In the genomic region with DNA sequence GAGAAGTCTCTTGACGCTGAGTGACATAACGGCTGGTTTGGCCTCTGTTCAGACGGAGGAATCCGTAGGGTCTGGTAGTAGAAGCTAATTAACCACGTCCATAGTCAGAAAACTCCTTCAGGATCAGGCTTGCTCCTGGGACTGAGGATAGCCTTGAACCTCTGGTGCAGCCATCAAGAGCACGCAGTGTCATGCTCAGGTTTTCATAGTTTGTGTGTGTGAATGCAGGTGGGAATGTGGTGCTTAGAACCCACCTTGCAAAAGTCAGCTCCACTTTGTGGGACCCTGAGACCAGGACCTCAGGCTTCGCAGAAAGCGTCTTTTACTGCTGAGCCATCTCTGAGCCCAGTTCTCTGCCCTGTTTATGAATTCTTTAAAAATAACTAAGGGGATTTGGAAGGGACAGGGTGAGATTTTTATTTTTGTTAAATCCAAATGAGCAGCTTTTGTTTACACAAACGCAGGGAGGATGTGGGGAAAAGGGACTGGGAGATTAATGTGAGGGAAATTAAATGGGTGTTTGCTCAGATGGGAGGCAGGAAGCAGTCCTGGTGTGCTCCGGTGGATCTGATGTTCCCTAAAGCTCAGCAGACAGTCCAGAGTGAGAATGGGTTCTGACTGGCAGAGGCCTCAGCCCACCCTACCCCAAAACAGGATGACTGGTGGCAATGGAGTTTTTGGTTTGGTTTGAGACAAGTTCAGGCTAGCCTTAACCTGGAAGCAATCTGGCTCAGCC, we compare ENCODE assay signal across 7 mouse cellular contexts. TPM values are rescaled to one million over a fixed set of nuclear protein-coding genes. Genes with fewer than 3 reads are reported as not detected.
A peak's percentile ranks its signal among the peaks of the same experiment; 100 is the strongest.
DNase-seq lines count a peak whose midpoint lies in the region; ATAC-seq and TF ChIP-seq lines count a peak whose summit lies in the region.

No protein-coding gene starts in this region.

- peak overlapping the region; percentile 55 for H3K27ac ChIP-seq in testis, adult 2 months (ENCODE audit: control insufficient read depth, insufficient read depth, low read depth, low read length)
- H3K27ac ChIP-seq in heart, embryonic 10.5 days = no peak overlapping the region; the same call in 1 of the 2 replicates
- peak overlapping the region; percentile 81 for H3K27ac ChIP-seq in stomach, postnatal 0 days (replicated peaks)

- no peak for DNase-seq in testis, postnatal 10 days (ENCODE audit: low spot score)
- no peak for DNase-seq in heart, embryonic 10.5 days (ENCODE audit: low spot score)
- DNase-seq in kidney, postnatal 14 days = peak; percentile 58
- DNase-seq in stomach, postnatal 0 days (ENCODE audit: low spot score) = peak; percentile 69
- no peak for DNase-seq in urinary bladder, postnatal 4 days (ENCODE audit: low spot score in 2 of 2)
- no peak for DNase-seq in thymus, postnatal 0 days (ENCODE audit: low spot score)

- peak overlapping the region; percentile 78 for H3K4me2 ChIP-seq in stomach, postnatal 0 days (replicated peaks; ENCODE audit: low read depth)

- H3K36me3 ChIP-seq in testis, adult 2 months (ENCODE audit: control insufficient read depth, insufficient read depth, low read length) = peaks cover 5% of the 10 kb centered on the region
- H3K36me3 ChIP-seq in heart, embryonic 10.5 days = peaks cover 28% of the 10 kb centered on the region
- peaks cover 23% of the 10 kb centered on the region for H3K36me3 ChIP-seq in stomach, postnatal 0 days (ENCODE audit: control insufficient read depth, insufficient read depth, low read length)

- no peak for TF ChIP-seq EP300 in stomach, postnatal 0 days (optimal IDR thresholded peaks at IDR 0.05)

- H3K4me3 ChIP-seq in testis, adult 2 months (ENCODE audit: control insufficient read depth, low read depth, low read length) = peak overlapping the region; percentile 14
- peak overlapping the region; percentile 2; the same call in 1 of the 2 replicates for H3K4me3 ChIP-seq in heart, embryonic 10.5 days
- H3K4me3 ChIP-seq in stomach, postnatal 0 days (ENCODE audit: low read depth, low read length) = peak overlapping the region; percentile 93

- no peak for TF ChIP-seq POLR2A in testis, adult 2 months (IDR thresholded peaks at IDR 0.05; ENCODE audit: control insufficient read depth, low read depth, low read length)

- WGBS in heart, embryonic 10.5 days = 60% methylated on average over 10 of the region's 10 CpGs
- WGBS in stomach, postnatal 0 days = 25% methylated on average over 10 of the region's 10 CpGs

- peak; percentile 33 for ATAC-seq in stomach, postnatal 0 days (ENCODE audit: low FRiP score, low TSS enrichment)

- no peaks in the 10 kb centered on the region for H3K27me3 ChIP-seq in testis, adult 2 months (ENCODE audit: control insufficient read depth, insufficient read depth, low read length)
- no peaks in the 10 kb centered on the region for H3K27me3 ChIP-seq in heart, embryonic 10.5 days (ENCODE audit: insufficient read depth, poor library complexity, severe bottlenecking)
- H3K27me3 ChIP-seq in stomach, postnatal 0 days (ENCODE audit: control insufficient read depth, insufficient read depth, low read length) = no peaks in the 10 kb centered on the region

- peaks cover 4% of the 10 kb centered on the region for H3K4me1 ChIP-seq in testis, adult 2 months (ENCODE audit: control insufficient read depth, insufficient read depth, low read length)
- H3K4me1 ChIP-seq in heart, embryonic 10.5 days = peaks cover 45% of the 10 kb centered on the region
- H3K4me1 ChIP-seq in stomach, postnatal 0 days (replicated peaks; ENCODE audit: control insufficient read depth, insufficient read depth) = 0 out of 2 replicates have a peak, but pooled peaks cover 3% of the 10 kb centered on the region

- TF ChIP-seq CTCF in testis, adult 2 months (IDR thresholded peaks at IDR 0.05; ENCODE audit: control insufficient read depth, insufficient read depth, insufficient replicate concordance, low read depth, low read length) = no peak
- TF ChIP-seq CTCF in stomach, postnatal 0 days (IDR thresholded peaks at IDR 0.05; ENCODE audit: low read depth) = no peak

- H3K9me3 ChIP-seq in heart, embryonic 10.5 days = no peaks in the 10 kb centered on the region
- no peaks in the 10 kb centered on the region for H3K9me3 ChIP-seq in stomach, postnatal 0 days (ENCODE audit: control insufficient read depth, low read length)

- H3K9ac ChIP-seq in stomach, postnatal 0 days (ENCODE audit: low read length) = peak overlapping the region; percentile 100

RNA-seq across cellular contexts. Expression of gene Txnip, which starts 4.4 kb away (rescaled TPM):
- 73.8 and 75.5 TPM in 2 replicates for polyA plus RNA-seq in testis, adult 2 months (2012; rRNA removed)
- 59.9 and 75.5 TPM in 2 replicates for polyA plus RNA-seq in heart, embryonic 10.5 days (2016; fragmentation: Nextera tagmentation; extraction: Ambion mirVana)
- polyA plus RNA-seq in stomach, postnatal 0 days (2015; fragmentation: Nextera tagmentation; extraction: Ambion mirVana) = 273 and 276 TPM in 2 replicates
- polyA plus RNA-seq in thymus, postnatal 0 days (2015; fragmentation: Nextera tagmentation; extraction: Ambion mirVana) = 260 TPM in 2 replicates

RNA-seq across cellular contexts. Expression of gene Gm16253, which starts 14.7 kb away (rescaled TPM):
- polyA plus RNA-seq in testis, adult 2 months (2012; rRNA removed) = not detected in 2 replicates
- polyA plus RNA-seq in heart, embryonic 10.5 days (2016; fragmentation: Nextera tagmentation; extraction: Ambion mirVana) = 0.88 and 2.8 TPM in 2 replicates
- 0.18 and 0.46 TPM in 2 replicates for polyA plus RNA-seq in stomach, postnatal 0 days (2015; fragmentation: Nextera tagmentation; extraction: Ambion mirVana)
- polyA plus RNA-seq in thymus, postnatal 0 days (2015; fragmentation: Nextera tagmentation; extraction: Ambion mirVana) = 0.42 and 0.46 TPM in 2 replicates

RNA-seq across cellular contexts. Expression of gene Polr3gl, which starts 31.9 kb away (rescaled TPM):
- polyA plus RNA-seq in testis, adult 2 months (2012; rRNA removed) = 13.9 and 17.8 TPM in 2 replicates
- polyA plus RNA-seq in heart, embryonic 10.5 days (2016; fragmentation: Nextera tagmentation; extraction: Ambion mirVana) = 37.1 and 37.2 TPM in 2 replicates
- polyA plus RNA-seq in stomach, postnatal 0 days (2015; fragmentation: Nextera tagmentation; extraction: Ambion mirVana) = 16.1 and 20.1 TPM in 2 replicates
- polyA plus RNA-seq in thymus, postnatal 0 days (2015; fragmentation: Nextera tagmentation; extraction: Ambion mirVana) = 25.8 and 28.8 TPM in 2 replicates

RNA-seq across cellular contexts. Expression of gene Ankrd34a, which starts 34.3 kb away (rescaled TPM):
- polyA plus RNA-seq in testis, adult 2 months (2012; rRNA removed) = 0.12 TPM in 1 of 2 replicates, not detected in the other
- polyA plus RNA-seq in heart, embryonic 10.5 days (2016; fragmentation: Nextera tagmentation; extraction: Ambion mirVana) = 6.8 and 10.4 TPM in 2 replicates
- 1.3 TPM in 2 replicates for polyA plus RNA-seq in stomach, postnatal 0 days (2015; fragmentation: Nextera tagmentation; extraction: Ambion mirVana)
- polyA plus RNA-seq in thymus, postnatal 0 days (2015; fragmentation: Nextera tagmentation; extraction: Ambion mirVana) = 0.07 and 0.09 TPM in 2 replicates

RNA-seq across cellular contexts. Expression of gene Hfe2, which starts 37.1 kb away (rescaled TPM):
- 7.8 and 9.0 TPM in 2 replicates for polyA plus RNA-seq in testis, adult 2 months (2012; rRNA removed)
- polyA plus RNA-seq in heart, embryonic 10.5 days (2016; fragmentation: Nextera tagmentation; extraction: Ambion mirVana) = 5.5 and 8.9 TPM in 2 replicates
- 0.10 and 0.28 TPM in 2 replicates for polyA plus RNA-seq in stomach, postnatal 0 days (2015; fragmentation: Nextera tagmentation; extraction: Ambion mirVana)
- polyA plus RNA-seq in thymus, postnatal 0 days (2015; fragmentation: Nextera tagmentation; extraction: Ambion mirVana) = 0.13 and 0.18 TPM in 2 replicates

Comparison
In these comparisons a context has a peak if more than half of its experiments do, and no peak if none do; other contexts are left out.
1. H3K4me3 ChIP-seq: peak in every context shown above with its lines; median percentile 93 in stomach, postnatal 0 days; 14 in testis, adult 2 months; 2 in heart, embryonic 10.5 days.
2. DNase-seq: peak in kidney, postnatal 14 days (single experiment) and stomach, postnatal 0 days (single experiment); none in testis, postnatal 10 days (single experiment), heart, embryonic 10.5 days (single experiment), urinary bladder, postnatal 4 days (0 of 2) and thymus, postnatal 0 days (single experiment).